Mouse (Mus musculus): ENCODE results near the gene Ctps.

DNA sequence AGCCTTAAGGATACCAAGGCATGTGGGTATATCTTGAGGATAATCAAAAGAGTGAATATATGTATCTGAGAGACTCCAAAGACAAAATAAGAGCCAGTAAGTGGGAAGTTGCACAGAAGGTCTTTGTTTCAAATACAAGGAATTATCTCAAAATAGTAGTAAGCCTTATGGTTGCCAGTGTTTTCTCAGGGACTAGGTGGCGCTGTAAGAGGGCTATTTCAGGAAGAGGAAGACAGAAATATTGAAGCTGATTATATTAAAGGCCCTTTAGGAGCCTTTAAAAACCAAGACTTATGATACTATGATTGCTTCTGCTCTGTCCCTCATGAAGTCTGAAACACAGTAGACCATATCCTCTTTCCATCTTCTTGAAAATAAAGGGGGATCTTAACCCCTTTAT lies 63.1 kb downstream of the Ctps start:
- no peak for TF ChIP-seq POLR2A (IDR thresholded peaks at IDR 0.05; ENCODE audit: control insufficient read depth, low read depth, low read length)
- TF ChIP-seq CTCF (IDR thresholded peaks at IDR 0.05; ENCODE audit: control insufficient read depth, insufficient read depth, insufficient replicate concordance, low read depth, low read length) = no peak

All from testis, adult 2 months (tissue).